Mouse (Mus musculus) forebrain, embryonic 11.5 days (tissue): Measurements from ENCODE around the gene Prr12. TPM values are rescaled to one million over a fixed set of nuclear protein-coding genes. Genes with fewer than 3 reads are reported as not detected.

ENCODE experiments used
- ATAC-seq: fragments of 200-750 bp; cut with Nextera tagmentation; replicated peaks from 2 replicates; pipeline ENCODE4 v1.8.0; 2017; ENCODE audit warnings: moderate TSS enrichment; ENCODE audit not compliant: low FRiP score
- DNase-seq: peaks from one replicate; pipeline ENCODE4 v3.0.0-alpha.2; 2017; ENCODE audit warnings: low spot score
- H3K27ac ChIP-seq: fragments of 300-500 bp; sonication (generic); 2 replicates; pipeline ENCODE4 v1.5.1; 2014; ENCODE audit warnings: low read depth, low read length
- H3K27me3 ChIP-seq: fragments of 300-500 bp; sonication (generic); 2 replicates; pipeline ENCODE4 v1.6.1; 2014; ENCODE audit warnings: mild to moderate bottlenecking, low read length, mixed read lengths; ENCODE audit not compliant: control insufficient read depth, insufficient read depth
- H3K36me3 ChIP-seq: fragments of 300-500 bp; sonication (generic); 2 replicates; pipeline ENCODE4 v1.6.1; 2014; ENCODE audit warnings: mild to moderate bottlenecking, low read length, moderate library complexity, mixed read lengths; ENCODE audit not compliant: control insufficient read depth, insufficient read depth
- H3K4me1 ChIP-seq: fragments of 300-500 bp; sonication (generic); replicated peaks from 2 replicates; pipeline ENCODE4 v1.6.1; 2014; ENCODE audit warnings: low read length, mixed read lengths; ENCODE audit not compliant: control insufficient read depth, insufficient read depth
- H3K4me2 ChIP-seq: fragments of 300-500 bp; sonication (generic); 2 replicates; pipeline ENCODE4 v1.6.1; 2014; ENCODE audit warnings: low read depth, mild to moderate bottlenecking, low read length, moderate library complexity, mixed read lengths; ENCODE audit not compliant: severe bottlenecking
- H3K4me3 ChIP-seq: fragments of 300-500 bp; sonication (generic); 2 replicates; pipeline ENCODE4 v1.5.1; 2014; ENCODE audit warnings: low read depth, low read length
- H3K9ac ChIP-seq: fragments of 300-500 bp; sonication (generic); 2 replicates; pipeline ENCODE4 v1.6.1; 2014; ENCODE audit warnings: low read length
- H3K9me3 ChIP-seq: fragments of 300-500 bp; sonication (generic); 2 replicates; pipeline ENCODE4 v1.6.1; 2016; ENCODE audit warnings: low read length, mixed read lengths; ENCODE audit not compliant: control insufficient read depth
- WGBS: fragments of 180-500 bp; shearing (Covaris S2); extraction: QIAGEN DNeasy Blood & Tissue Kit; methylation state at CpG from one replicate; pipeline ENCODE4 v1.1.7; 2014; 5-methylcytosine and 5-hydroxymethylcytosine counted together
- microRNA-seq: library from miRNA; unstranded; fragments of <30 nt; microRNA quantifications from one replicate; pipeline ENCODE4, GENCODE M21; 2016; ENCODE audit not compliant: insufficient number of aligned reads
- polyA plus RNA-seq: library from polyadenylated mRNA; unstranded; fragments of >200 nt; fragmentation: Nextera tagmentation; extraction: Ambion mirVana; gene quantifications from 2 replicates; pipeline ENCODE4 v1.2.1, GENCODE M21; 2014

The Prr12 gene
- polyA plus RNA-seq, 1 experiment from 2014 or later, result 16.1 TPM

DNA sequence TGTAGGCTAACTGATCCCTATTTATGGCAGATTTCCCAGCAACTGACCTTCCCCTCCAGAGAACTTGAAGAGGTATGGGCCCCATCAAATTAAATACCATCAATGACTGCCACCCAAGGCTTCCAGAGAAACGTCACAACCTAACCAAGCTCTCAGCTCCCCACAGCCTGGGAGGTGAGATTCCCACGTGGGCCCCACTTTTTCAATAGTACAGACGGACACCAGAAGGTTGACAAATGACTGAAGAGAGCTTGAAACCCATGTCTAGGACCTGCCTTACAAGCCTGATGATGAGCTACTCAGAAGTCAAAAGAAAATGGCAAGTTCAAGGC, 67.9 kb downstream of the Prr12 start:
- H3K36me3 ChIP-seq, result peaks cover 20% of the 10 kb centered on the region
- 50% methylated on average over 3 of the region's 3 CpGs for WGBS
- no peaks in the 10 kb centered on the region for H3K27me3 ChIP-seq
- H3K4me2 ChIP-seq, result peak overlapping the region; percentile 63
- H3K9me3 ChIP-seq, result no peaks in the 10 kb centered on the region
- ATAC-seq (no peak), DNase-seq (no peak)
- H3K27ac ChIP-seq, result no peak overlapping the region
- peaks cover 19% of the 10 kb centered on the region for H3K4me1 ChIP-seq
- H3K9ac ChIP-seq, result peak overlapping the region; percentile 12; the same call in 1 of the 2 replicates
- peak overlapping the region; percentile 94 for H3K4me3 ChIP-seq

GRCm38 (mm10) chr7:44983944-44984832, 68.5 kb downstream of the Prr12 start:
- Histone ChIP-seq H3K27ac (no peak overlapping the region), H3K36me3 (peaks cover 27% of the 10 kb centered on the region)

DNA sequence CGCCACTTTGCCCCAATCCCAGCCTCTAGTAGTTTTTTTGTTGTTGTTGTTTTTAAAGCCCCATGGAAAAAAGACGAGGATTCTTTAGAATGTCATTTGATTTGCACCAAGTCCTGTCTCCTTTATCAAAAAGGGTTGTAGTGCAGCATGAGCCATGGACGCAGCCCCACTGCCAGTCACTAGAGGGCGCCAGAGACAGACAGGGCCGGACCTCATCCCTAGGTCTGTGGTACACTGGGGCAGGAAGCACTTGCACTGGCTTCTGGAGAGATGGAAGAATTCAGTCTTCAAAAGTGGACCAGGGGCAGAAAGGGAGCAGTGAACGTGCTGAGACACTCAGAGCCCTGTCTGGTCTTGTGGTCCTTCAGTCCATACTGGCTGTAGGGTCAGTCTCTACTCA, 69.6 kb downstream of the Prr12 start:
- peaks cover 36% of the 10 kb centered on the region for H3K36me3 ChIP-seq
- WGBS, result 40% methylated on average over 6 of the region's 6 CpGs
- H3K9me3 ChIP-seq, result no peaks in the 10 kb centered on the region
- H3K9ac ChIP-seq, result no peak overlapping the region
- H3K4me3 ChIP-seq, result no peak overlapping the region
- H3K27me3 ChIP-seq, result no peaks in the 10 kb centered on the region
- no peak overlapping the region for H3K4me2 ChIP-seq
- DNase-seq (peak; percentile 93), ATAC-seq (no peak)
- H3K27ac ChIP-seq, result no peak overlapping the region
- peaks cover 16% of the 10 kb centered on the region for H3K4me1 ChIP-seq

More at GRCm38 (mm10) chr7:44983944-44984832, 68.5 kb downstream of the Prr12 start:
- WGBS, result 76% methylated on average over 7 of the region's 7 CpGs
- peak overlapping the region; percentile 63 for H3K4me2 ChIP-seq
- peaks cover 19% of the 10 kb centered on the region for H3K4me1 ChIP-seq
- ATAC-seq, result no peak
- no peak for DNase-seq
- peak overlapping the region; percentile 94 for H3K4me3 ChIP-seq
- H3K9ac ChIP-seq, result peak overlapping the region; percentile 20; the same call in 1 of the 2 replicates
- H3K27me3 ChIP-seq, result no peaks in the 10 kb centered on the region
- no peaks in the 10 kb centered on the region for H3K9me3 ChIP-seq

DNA sequence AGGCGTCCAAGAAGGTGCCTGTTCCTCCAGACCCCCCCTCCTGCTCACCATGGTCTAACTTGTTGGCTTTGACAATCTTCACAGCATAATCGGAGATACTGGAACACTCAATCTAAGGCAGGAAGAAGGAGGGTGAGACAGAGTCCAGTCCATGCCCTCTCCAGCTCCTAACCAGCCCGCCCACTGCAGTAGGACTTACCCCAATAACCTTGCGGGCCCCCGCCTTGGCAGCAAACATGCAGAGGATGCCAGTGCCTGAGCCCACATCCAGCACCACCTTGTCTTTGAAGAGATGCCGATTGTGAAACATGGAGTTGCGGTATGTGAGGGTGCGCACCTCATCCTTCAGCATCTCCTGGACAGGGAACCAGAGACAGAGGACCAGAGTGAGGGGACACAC, 71.1 kb downstream of the Prr12 start:
- no peak for ATAC-seq
- H3K36me3 ChIP-seq, result peaks cover 49% of the 10 kb centered on the region
- H3K4me1 ChIP-seq, result peaks cover 11% of the 10 kb centered on the region
- H3K9ac ChIP-seq, result no peak overlapping the region
- H3K4me3 ChIP-seq, result no peak overlapping the region
- H3K9me3 ChIP-seq, result no peaks in the 10 kb centered on the region
- H3K27ac ChIP-seq, result no peak overlapping the region
- WGBS, result 96% methylated on average over 8 of the region's 8 CpGs
- no peak for DNase-seq
- H3K27me3 ChIP-seq, result no peaks in the 10 kb centered on the region
- no peak overlapping the region for H3K4me2 ChIP-seq

DNA sequence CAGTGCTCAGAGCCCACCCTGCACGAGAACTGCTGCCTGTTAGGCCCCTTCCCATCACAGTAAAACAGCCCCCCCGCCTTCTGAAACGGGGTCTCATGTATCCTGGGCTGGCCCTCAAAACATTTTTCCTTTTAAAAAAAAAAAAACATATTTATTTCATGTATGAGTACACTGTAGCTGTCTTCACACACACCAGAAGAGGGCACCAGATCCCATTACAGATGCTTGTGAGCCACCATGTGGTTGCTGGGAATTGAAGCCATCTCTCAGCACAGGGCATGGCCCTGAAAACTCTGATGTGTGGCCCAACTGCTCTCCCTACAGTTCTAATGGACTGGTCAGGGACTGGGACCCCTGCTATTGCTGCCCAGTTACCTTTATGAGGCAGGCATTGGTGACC, 74.4 kb downstream of the Prr12 start:
- Histone ChIP-seq H3K9me3 (no peaks in the 10 kb centered on the region), H3K4me3 (no peak overlapping the region), H3K27me3 (no peaks in the 10 kb centered on the region), H3K4me2 (no peak overlapping the region), H3K4me1 (peaks cover 5% of the 10 kb centered on the region; the same call in 1 of the 2 replicates), H3K27ac (no peak overlapping the region), H3K36me3 (peaks cover 49% of the 10 kb centered on the region), H3K9ac (no peak overlapping the region)
- WGBS, result 94% methylated on average over 3 of the region's 3 CpGs
- no peak for ATAC-seq
- no peak for DNase-seq

Small RNA genes within 50 kb of the gene (microRNA-seq; reads per million reads assigned to microRNA genes)
- not detected for gene Mir7054

Other genes with a start within 250 kb of the Prr12 start
- gene Nup62, start 236.8 kb downstream of the Prr12 start, polyA plus RNA-seq, result 73.5 and 86.5 TPM in 2 replicates
- gene Il4i1, start 236.5 kb downstream of the Prr12 start, polyA plus RNA-seq, result 1.1 and 1.4 TPM in 2 replicates
- 3.2 and 3.4 TPM in 2 replicates for gene Atf5, start 236.2 kb downstream of the Prr12 start, polyA plus RNA-seq
- 79.9 and 83.0 TPM in 2 replicates for gene Akt1s1, start 203.9 kb downstream of the Prr12 start, polyA plus RNA-seq
- 67.6 and 69.9 TPM in 2 replicates for gene Tbc1d17, start 203.8 kb downstream of the Prr12 start, polyA plus RNA-seq
- 31.6 and 32.1 TPM in 2 replicates for gene Pnkp, start 195.7 kb downstream of the Prr12 start, polyA plus RNA-seq
- gene Ptov1, start 183.1 kb downstream of the Prr12 start, polyA plus RNA-seq, result 454 and 526 TPM in 2 replicates
- 135 and 139 TPM in 2 replicates for gene Med25, start 160.2 kb downstream of the Prr12 start, polyA plus RNA-seq
- 32.9 TPM in 2 replicates for gene Fuz, start 156.8 kb downstream of the Prr12 start, polyA plus RNA-seq
- 88.8 and 93.4 TPM in 2 replicates for gene Ap2a1, start 123.4 kb downstream of the Prr12 start, polyA plus RNA-seq
- gene Tsks, start 109.7 kb downstream of the Prr12 start, polyA plus RNA-seq, result 0.23 TPM in 1 of 2 replicates, not detected in the other
- gene Cpt1c, start 78.0 kb downstream of the Prr12 start, polyA plus RNA-seq, result 26.3 and 27.2 TPM in 2 replicates
- 286 and 301 TPM in 2 replicates for gene Prmt1, start 66.3 kb downstream of the Prr12 start, polyA plus RNA-seq
- gene Irf3, start 55.2 kb downstream of the Prr12 start, polyA plus RNA-seq, result 75.3 and 86.0 TPM in 2 replicates
- gene Bcl2l12, start 54.2 kb downstream of the Prr12 start, polyA plus RNA-seq, result 70.6 and 74.9 TPM in 2 replicates
- gene Scaf1, start 36.5 kb downstream of the Prr12 start, polyA plus RNA-seq, result 59.9 and 60.2 TPM in 2 replicates
- gene Rras, start 34.9 kb downstream of the Prr12 start, polyA plus RNA-seq, result 15.5 and 16.6 TPM in 2 replicates
- 52.6 and 64.0 TPM in 2 replicates for gene Nosip, start 9.5 kb upstream of the Prr12 start, polyA plus RNA-seq
- gene Prrg2, start 9.8 kb upstream of the Prr12 start, polyA plus RNA-seq, result 14.2 and 18.4 TPM in 2 replicates
- gene Rcn3, start 39.3 kb upstream of the Prr12 start, polyA plus RNA-seq, result 110 and 118 TPM in 2 replicates
- gene Fcgrt, start 51.0 kb upstream of the Prr12 start, polyA plus RNA-seq, result 7.1 and 7.3 TPM in 2 replicates
- 1,418 and 1,481 TPM in 2 replicates for gene Rps11, start 71.6 kb upstream of the Prr12 start, polyA plus RNA-seq
- 1,136 and 1,164 TPM in 2 replicates for gene Rpl13a, start 75.9 kb upstream of the Prr12 start, polyA plus RNA-seq
- 0.45 and 0.55 TPM in 2 replicates for gene Gm45713, start 83.3 kb upstream of the Prr12 start, polyA plus RNA-seq
- gene Flt3l, start 83.6 kb upstream of the Prr12 start, polyA plus RNA-seq, result 1.2 and 1.8 TPM in 2 replicates
- 95.9 and 110 TPM in 2 replicates for gene Pih1d1, start 101.4 kb upstream of the Prr12 start, polyA plus RNA-seq
- gene Aldh16a1, start 101.7 kb upstream of the Prr12 start, polyA plus RNA-seq, result 44.0 and 44.1 TPM in 2 replicates
- 3.6 and 4.6 TPM in 2 replicates for gene Slc17a7, start 111.1 kb upstream of the Prr12 start, polyA plus RNA-seq
- gene Gfy, start 126.7 kb upstream of the Prr12 start, polyA plus RNA-seq, result 0.13 and 0.33 TPM in 2 replicates
- gene Pth2, start 128.1 kb upstream of the Prr12 start, polyA plus RNA-seq, result not detected in 2 replicates
- gene Ccdc155, start 152.0 kb upstream of the Prr12 start, polyA plus RNA-seq, result 0.83 and 0.90 TPM in 2 replicates
- 0.48 TPM in 1 of 2 replicates, not detected in the other for gene Dkkl1, start 159.3 kb upstream of the Prr12 start, polyA plus RNA-seq
- 297 and 318 TPM in 2 replicates for gene Tead2, start 162.9 kb upstream of the Prr12 start, polyA plus RNA-seq
- gene Cd37, start 186.2 kb upstream of the Prr12 start, polyA plus RNA-seq, result 0.60 and 1.1 TPM in 2 replicates
- gene Slc6a16, start 188.2 kb upstream of the Prr12 start, polyA plus RNA-seq, result 0.36 TPM in 1 of 2 replicates, not detected in the other
- gene Slc6a21, start 224.6 kb upstream of the Prr12 start, polyA plus RNA-seq, result not detected in 2 replicates